Mouse (Mus musculus) megakaryocyte, embryonic 14.5 days (primary cell): Measurements from ENCODE around the gene Jchain.

Source experiments
- FLI1 ChIP-seq: IDR thresholded peaks from 2 replicates; pipeline ENCODE4 v1.6.1; 2012; ENCODE audit warnings: low read length, inconsistent platforms, mixed read lengths
- GATA1 ChIP-seq: IDR thresholded peaks from 3 replicates; pipeline ENCODE4 v1.6.1; 2012; ENCODE audit warnings: mixed read lengths, low read length, inconsistent platforms, borderline replicate concordance

DNA sequence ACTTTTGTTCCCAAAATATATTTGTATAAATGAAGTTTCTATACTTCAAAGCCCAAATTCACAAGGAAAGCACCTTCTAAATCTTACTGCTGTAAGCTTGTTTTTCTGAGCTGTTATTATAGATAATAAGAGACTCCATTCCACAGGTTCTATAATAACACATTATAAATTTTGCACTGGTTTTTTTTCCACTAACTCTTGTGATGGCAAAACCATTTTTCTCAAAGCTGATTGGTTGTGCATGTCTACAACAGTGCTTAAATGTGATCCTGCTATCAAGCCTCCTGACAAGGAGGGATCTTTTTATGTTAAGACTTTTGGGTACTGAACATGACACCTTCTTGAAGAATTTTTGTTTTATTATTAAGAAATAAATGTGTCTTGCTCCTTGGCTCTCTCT, 40.0 kb downstream of the Jchain start, which contains the start of gene Enam:
- no peak for TF ChIP-seq GATA1
- TF ChIP-seq FLI1: no peak
